Mouse (Mus musculus) lung, embryonic 15.5 days (tissue): ENCODE data around the gene Ube2s. TPM values are rescaled to one million over a fixed set of nuclear protein-coding genes. Genes with fewer than 3 reads are reported as not detected.
"Not testable (repeated sequence)": the region's sequence is repeated elsewhere in the genome, so short reads cannot be mapped to it uniquely, and the experiment has no call there.

Experiments used
- ATAC-seq: fragments of 200-750 bp; cut with Nextera tagmentation; 2 replicates; pipeline ENCODE4 v1.8.0; 2017; ENCODE audit warnings: moderate number of reproducible peaks, borderline replicate concordance; ENCODE audit not compliant: low FRiP score, low TSS enrichment; ENCODE audit errors: extremely low read depth
- H3K27ac ChIP-seq: fragments of 300-500 bp; sonication (generic); 2 replicates; pipeline ENCODE4 v1.5.1; 2015; ENCODE audit warnings: moderate library complexity, mild to moderate bottlenecking, inconsistent platforms
- H3K27me3 ChIP-seq: fragments of 300-500 bp; sonication (generic); 2 replicates; pipeline ENCODE4 v1.6.1; 2015; ENCODE audit warnings: inconsistent platforms
- H3K36me3 ChIP-seq: fragments of 300-500 bp; sonication (generic); 2 replicates; pipeline ENCODE4 v1.6.1; 2015; ENCODE audit warnings: inconsistent platforms
- H3K4me1 ChIP-seq: fragments of 300-500 bp; sonication (generic); 2 replicates; pipeline ENCODE4 v1.6.1; 2015; ENCODE audit warnings: inconsistent platforms
- H3K4me2 ChIP-seq: fragments of 300-500 bp; sonication (generic); 2 replicates; pipeline ENCODE4 v1.6.1; 2015; ENCODE audit warnings: inconsistent platforms, mild to moderate bottlenecking, moderate library complexity
- H3K4me3 ChIP-seq: fragments of 300-500 bp; sonication (generic); 2 replicates; pipeline ENCODE4 v1.5.1; 2015; ENCODE audit warnings: mild to moderate bottlenecking, inconsistent platforms
- H3K9ac ChIP-seq: fragments of 300-500 bp; sonication (generic); 2 replicates; pipeline ENCODE4 v1.6.1; 2015; ENCODE audit warnings: inconsistent platforms
- H3K9me3 ChIP-seq: fragments of 300-500 bp; sonication (generic); 2 replicates; pipeline ENCODE4 v1.6.1; 2016; ENCODE audit warnings: inconsistent platforms
- WGBS: fragments of 180-500 bp; shearing (Covaris S2); methylation state at CpG from one replicate; pipeline ENCODE4 v1.1.7; 2015; 5-methylcytosine and 5-hydroxymethylcytosine counted together
- polyA plus RNA-seq: library from polyadenylated mRNA; unstranded; fragments of >200 nt; fragmentation: Nextera tagmentation; extraction: Ambion mirVana; gene quantifications from 2 replicates; pipeline ENCODE4 v1.2.1, GENCODE M21; 2015

The Ube2s gene
- polyA plus RNA-seq, 1 experiment from 2014 or later = 409 TPM

DNA sequence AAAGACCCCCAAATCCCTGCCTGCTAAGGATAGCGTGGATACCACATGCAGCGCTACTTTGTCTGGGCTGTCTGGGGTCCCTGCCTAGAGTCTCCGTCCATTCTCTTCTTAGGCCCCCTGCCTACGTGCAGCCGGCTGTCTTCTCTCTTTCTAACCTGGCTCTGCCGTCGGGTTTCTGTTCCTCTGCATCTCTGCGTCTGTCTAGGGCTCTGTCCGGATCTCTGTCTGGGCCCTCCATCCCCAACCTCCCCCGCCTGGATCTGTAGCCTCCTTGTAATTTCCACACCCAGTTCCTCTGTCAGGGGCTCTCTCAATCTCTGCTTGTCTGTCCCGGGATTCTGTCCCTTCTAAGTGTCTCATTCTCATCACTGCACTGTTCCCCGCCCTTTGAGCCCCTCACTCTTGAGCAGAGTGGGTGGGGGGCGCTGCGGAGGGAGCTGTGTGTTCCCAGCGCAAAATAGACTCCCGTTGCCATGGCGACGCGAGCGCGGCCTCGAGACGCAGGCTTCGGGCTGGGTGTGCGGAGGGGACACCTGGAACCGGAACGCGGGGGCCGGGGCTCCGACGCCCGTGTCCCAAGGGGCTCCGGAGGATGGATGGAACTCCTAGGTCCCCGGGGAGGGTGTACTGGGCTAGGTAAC is 31.3 kb upstream of the Ube2s start:
- ATAC-seq = no peak
- Histone ChIP-seq H3K27ac (no peak overlapping the region), H3K9me3 (no peaks in the 10 kb centered on the region), H3K4me3 (peak overlapping the region; percentile 39), H3K4me1 (peaks cover 18% of the 10 kb centered on the region), H3K4me2 (peak overlapping the region; percentile 80), H3K27me3 (peaks cover 44% of the 10 kb centered on the region), H3K9ac (peak overlapping the region; percentile 5; the same call in 1 of the 2 replicates), H3K36me3 (no peaks in the 10 kb centered on the region)
- whole genome bisulfite sequencing = 2% methylated on average over 34 of the region's 34 CpGs

- H3K4me2 ChIP-seq = peak overlapping the region; percentile 80
- 1% methylated on average over 16 of the region's 16 CpGs for WGBS
Observed at GRCm38 (mm10) chr7:4842634-4843131, 30.3 kb upstream of the Ube2s start.

GRCm38 (mm10) chr7:4842077-4842476 is 29.7 kb upstream of the Ube2s start:
- H3K9ac ChIP-seq = no peak overlapping the region
- no peak overlapping the region for H3K4me2 ChIP-seq
- H3K9me3 ChIP-seq = no peaks in the 10 kb centered on the region
- 46% methylated on average over 5 of the region's 5 CpGs for WGBS
- H3K36me3 ChIP-seq = no peaks in the 10 kb centered on the region
- ATAC-seq = no peak
- no peak overlapping the region for H3K4me3 ChIP-seq
- H3K4me1 ChIP-seq = peaks cover 24% of the 10 kb centered on the region
- peaks cover 54% of the 10 kb centered on the region for H3K27me3 ChIP-seq
- H3K27ac ChIP-seq = no peak overlapping the region

More at GRCm38 (mm10) chr7:4842634-4843131, 30.3 kb upstream of the Ube2s start:
- Histone ChIP-seq H3K27me3 (peaks cover 49% of the 10 kb centered on the region), H3K9me3 (no peaks in the 10 kb centered on the region), H3K27ac (no peak overlapping the region), H3K9ac (no peak overlapping the region), H3K36me3 (no peaks in the 10 kb centered on the region), H3K4me3 (0 out of 2 replicates have a peak overlapping the region, but pooled peaks have one; percentile 6), H3K4me1 (peaks cover 22% of the 10 kb centered on the region)
- ATAC-seq = no peak

- H3K4me1 ChIP-seq = peaks cover 18% of the 10 kb centered on the region
- ATAC-seq = no peak
- H3K36me3 ChIP-seq = no peaks in the 10 kb centered on the region
- 0% methylated on average over 1 of the region's 1 CpGs for WGBS
- H3K4me2 ChIP-seq = no peak overlapping the region
- no peaks in the 10 kb centered on the region for H3K9me3 ChIP-seq
- H3K4me3 ChIP-seq = no peak overlapping the region
- H3K27ac ChIP-seq = peak overlapping the region; percentile 33; the same call in 1 of the 2 replicates
- H3K9ac ChIP-seq = no peak overlapping the region
- H3K27me3 ChIP-seq = peaks cover 57% of the 10 kb centered on the region
Observed at GRCm38 (mm10) chr7:4837639-4838038, 25.2 kb upstream of the Ube2s start.

GRCm38 (mm10) chr7:4836351-4836792 is 24.0 kb upstream of the Ube2s start:
- 1% methylated on average over 51 of the region's 51 CpGs for WGBS
- Histone ChIP-seq H3K9ac (peak overlapping the region; percentile 60), H3K9me3 (no peaks in the 10 kb centered on the region), H3K27ac (peak overlapping the region; percentile 80), H3K36me3 (no peaks in the 10 kb centered on the region), H3K4me2 (peak overlapping the region; percentile 82), H3K4me3 (peak overlapping the region; percentile 46), H3K4me1 (peaks cover 15% of the 10 kb centered on the region), H3K27me3 (peaks cover 46% of the 10 kb centered on the region)
- peak; percentile 83 for ATAC-seq

GRCm38 (mm10) chr7:4835631-4836327 is 23.4 kb upstream of the Ube2s start:
- Histone ChIP-seq H3K4me2 (peak overlapping the region; percentile 82), H3K9me3 (no peaks in the 10 kb centered on the region), H3K36me3 (no peaks in the 10 kb centered on the region), H3K4me3 (peak overlapping the region; percentile 46), H3K9ac (peak overlapping the region; percentile 60), H3K27me3 (peaks cover 50% of the 10 kb centered on the region), H3K4me1 (peaks cover 15% of the 10 kb centered on the region), H3K27ac (peak overlapping the region; percentile 80)
- 3% methylated on average over 34 of the region's 34 CpGs for WGBS
- peak; percentile 4; the same call in 1 of the 2 replicates for ATAC-seq

DNA sequence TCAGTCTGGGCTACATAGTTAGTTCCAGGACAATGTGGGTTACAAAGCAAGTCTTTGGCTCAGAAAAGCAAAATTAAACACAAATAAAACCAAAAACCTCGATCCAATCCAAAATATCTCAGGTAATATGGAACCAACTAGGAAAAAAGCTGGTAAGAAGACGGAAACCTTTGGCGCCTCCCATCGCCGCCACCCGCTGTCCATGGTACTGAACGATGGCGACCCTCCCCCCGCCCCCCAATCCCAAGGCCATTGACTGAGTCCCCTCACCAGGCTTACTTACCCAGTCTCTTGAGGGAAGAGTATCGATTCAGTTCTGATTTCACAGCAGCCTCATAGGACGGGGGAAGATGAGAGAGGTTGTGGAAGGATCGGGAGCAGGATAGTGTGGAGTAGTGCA is 18.1 kb upstream of the Ube2s start:
- Histone ChIP-seq H3K4me2 (no peak overlapping the region), H3K36me3 (no peaks in the 10 kb centered on the region), H3K9me3 (no peaks in the 10 kb centered on the region), H3K27me3 (peaks cover 36% of the 10 kb centered on the region), H3K27ac (no peak overlapping the region), H3K4me1 (no peaks in the 10 kb centered on the region; the same call in 1 of the 2 replicates), H3K4me3 (no peak overlapping the region), H3K9ac (no peak overlapping the region)
- no peak for ATAC-seq
- WGBS = 8% methylated on average over 12 of the region's 12 CpGs

DNA sequence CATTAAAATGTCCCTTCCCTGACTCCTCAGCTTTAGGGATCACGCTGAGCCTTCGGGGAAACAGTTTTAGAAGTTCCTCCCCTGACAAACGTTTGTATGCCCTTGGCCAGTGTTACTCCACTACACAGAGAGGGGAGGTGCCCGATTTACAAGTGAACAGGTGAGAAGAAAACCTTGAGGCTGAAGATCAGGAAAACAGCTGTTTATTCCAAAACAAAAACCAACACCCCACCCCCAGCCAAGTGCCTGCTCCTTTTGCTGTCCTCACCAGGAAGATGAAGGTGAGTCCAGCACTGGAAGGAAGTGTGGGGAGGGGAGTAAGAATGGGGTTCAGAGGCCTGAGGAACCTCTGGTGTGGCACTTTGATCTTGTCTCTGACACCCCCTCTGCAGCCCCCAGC is 13.0 kb upstream of the Ube2s start:
- 41% methylated on average over 4 of the region's 4 CpGs for WGBS
- Histone ChIP-seq H3K4me3 (no peak overlapping the region), H3K27ac (peak overlapping the region; percentile 58; the same call in 1 of the 2 replicates), H3K9ac (no peak overlapping the region), H3K36me3 (no peaks in the 10 kb centered on the region), H3K4me1 (peaks cover 12% of the 10 kb centered on the region; the same call in 1 of the 2 replicates), H3K27me3 (0 out of 2 replicates have a peak, but pooled peaks cover 7% of the 10 kb centered on the region), H3K9me3 (no peaks in the 10 kb centered on the region), H3K4me2 (no peak overlapping the region)
- no peak for ATAC-seq

DNA sequence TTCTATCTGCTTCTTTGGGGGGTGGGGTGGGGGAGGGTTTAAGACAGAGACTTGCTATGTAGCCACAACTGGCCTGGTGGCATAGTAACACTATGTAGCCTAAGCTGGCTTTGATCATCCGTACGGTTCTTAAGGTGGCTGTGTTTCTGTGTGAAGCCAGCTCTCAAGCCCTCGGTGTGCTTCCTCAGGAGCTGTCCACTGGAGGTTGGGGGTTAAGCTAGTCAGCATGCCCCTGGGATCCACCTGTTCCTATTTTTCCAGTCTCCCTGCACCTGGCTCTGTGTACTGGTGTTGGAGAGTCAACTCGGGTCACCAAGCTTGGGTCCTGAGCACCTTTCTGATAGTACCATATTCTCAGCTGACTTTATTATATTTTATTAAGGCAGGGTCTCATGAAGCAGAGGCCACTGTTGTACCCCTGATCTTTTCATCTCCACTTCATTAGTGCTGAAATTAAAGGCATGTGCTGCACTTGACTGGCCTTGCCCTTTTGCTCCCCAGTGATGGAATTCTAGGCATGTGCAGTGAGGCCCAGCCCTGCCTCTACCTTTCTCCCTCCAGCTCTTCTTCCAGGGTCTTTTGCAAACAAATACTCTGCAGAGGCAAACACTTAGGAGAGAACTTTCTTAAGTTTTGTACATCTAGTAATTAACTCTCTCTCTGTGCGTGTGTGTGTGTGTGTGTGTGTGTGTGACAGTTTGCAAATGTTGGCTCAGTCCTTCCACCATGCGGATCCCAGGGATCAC is 9.9 kb upstream of the Ube2s start:
- Histone ChIP-seq H3K9ac (no peak overlapping the region), H3K9me3 (no peaks in the 10 kb centered on the region), H3K4me1 (peaks cover 12% of the 10 kb centered on the region; the same call in 1 of the 2 replicates), H3K27ac (peak overlapping the region; percentile 83), H3K4me3 (no peak overlapping the region), H3K27me3 (no peaks in the 10 kb centered on the region), H3K36me3 (no peaks in the 10 kb centered on the region), H3K4me2 (no peak overlapping the region)
- peak; percentile 32; the same call in 1 of the 2 replicates for ATAC-seq
- 40% methylated on average over 6 of the region's 6 CpGs for WGBS

- Histone ChIP-seq H3K27ac (peak overlapping the region; percentile 83), H3K9me3 (no peaks in the 10 kb centered on the region), H3K9ac (no peak overlapping the region), H3K4me3 (no peak overlapping the region), H3K4me2 (no peak overlapping the region), H3K27me3 (no peaks in the 10 kb centered on the region), H3K4me1 (peaks cover 12% of the 10 kb centered on the region; the same call in 1 of the 2 replicates), H3K36me3 (no peaks in the 10 kb centered on the region)
- ATAC-seq = no peak
- WGBS = 63% methylated on average over 4 of the region's 4 CpGs
Observed at GRCm38 (mm10) chr7:4821690-4822089, 9.3 kb upstream of the Ube2s start.

- ATAC-seq, H3K4me3 ChIP-seq, H3K27me3 ChIP-seq, H3K36me3 ChIP-seq, H3K4me2 ChIP-seq, H3K9me3 ChIP-seq, H3K9ac ChIP-seq: not testable (repeated sequence)
- WGBS = 80% methylated on average over 7 of the region's 7 CpGs
- peaks cover 12% of the 10 kb centered on the region; the same call in 1 of the 2 replicates for H3K4me1 ChIP-seq
- 0 out of 2 replicates have a peak overlapping the region, but pooled peaks have one; percentile 83 for H3K27ac ChIP-seq
Observed at GRCm38 (mm10) chr7:4820925-4821324, 8.5 kb upstream of the Ube2s start.
